Mouse (Mus musculus) bone marrow macrophage, adult 2 months (primary cell): ENCODE measurements around the gene Myf5.

Source experiments
- CTCF ChIP-seq: IDR thresholded peaks from 2 replicates; pipeline ENCODE4 v1.5.1; 2012; ENCODE audit warnings: low read depth, mild to moderate bottlenecking, low read length, moderate library complexity
- POLR2A ChIP-seq: IDR thresholded peaks from 2 replicates; pipeline ENCODE4 v1.6.1; 2012; ENCODE audit warnings: mild to moderate bottlenecking, low read depth, low read length, borderline replicate concordance

DNA sequence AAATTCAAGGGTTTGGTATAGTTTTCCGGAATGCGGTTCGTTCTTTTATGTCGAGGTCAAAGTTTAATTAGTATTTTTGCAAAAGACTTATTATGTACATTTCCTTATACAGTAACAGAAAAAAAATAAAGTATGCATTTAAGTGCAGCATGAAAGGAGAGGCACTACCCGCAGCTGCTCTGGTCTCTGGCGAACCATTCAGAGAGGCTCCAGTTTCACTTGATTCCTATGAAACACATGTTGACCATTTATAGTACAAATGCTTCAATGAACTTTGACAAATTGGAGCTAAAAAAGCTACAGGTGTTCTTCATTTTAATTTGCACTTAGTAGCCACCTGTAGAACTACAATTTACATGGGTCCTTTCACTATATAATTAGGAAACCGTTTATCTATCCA is 28.8 kb upstream of the Myf5 start:
- TF ChIP-seq CTCF (no peak), POLR2A (no peak)
